Mouse (Mus musculus) gastrocnemius, postnatal 36 days (tissue): Measurements from ENCODE around the gene Scaper. TPM values are rescaled to one million over a fixed set of nuclear protein-coding genes. Genes with fewer than 3 reads are reported as not detected.

ENCODE experiments used
- DNase-seq, 2 experiments: peaks; one replicate each; pipeline ENCODE4 v3.0.0; 2022
- intact Hi-C: fragments of 180-260 bp; cut with DNase I; formaldehyde crosslinking; loops from one replicate; pipeline ENCODE4 v1.15.1; 2025
- long read RNA-seq, 2 experiments: library from polyadenylated mRNA; stranded (forward); transcript quantifications; one replicate each; pipeline ENCODE4 v2.0.0; 2021
- total RNA-seq, 2 experiments: library from RNA; stranded (reverse); gene quantifications; 2 replicates each; pipeline ENCODE4 v1.2.3; 2021

Scaper gene
- 1 to 10 TPM; 6.9 to 7.5 TPM for total RNA-seq
- long read RNA-seq, experiment 1, full-length matches to known transcripts = 1 of 3 reads
- long read RNA-seq, experiment 1, partial matches to known transcripts = 1 of 3 reads
- long read RNA-seq, experiment 1, other reads (novel, unspliced or antisense) = 1 of 3 reads
- long read RNA-seq, experiment 2, full-length matches to known transcripts = 1 of 5 reads
- long read RNA-seq, experiment 2, partial matches to known transcripts = 2 of 5 reads
- long read RNA-seq, experiment 2, other reads (novel, unspliced or antisense) = 2 of 5 reads

- intact Hi-C loops = no loop called here
- peak; percentile 80 to 82 for DNase-seq
Measured at GRCm38 (mm10) chr9:55937664-55938617, at the start of gene Scaper. Gene Scaper, minus strand, starts transcription at chr9:55938119.

GRCm38 (mm10) chr9:55946819-55947218 is 8.9 kb upstream of the Scaper start:
- intact Hi-C loops = no loop called here
- DNase-seq = no peak

- no peak for DNase-seq
- intact Hi-C loops = no loop called here
Measured at GRCm38 (mm10) chr9:55941356-55941755, 3.4 kb upstream of the Scaper start.

GRCm38 (mm10) chr9:55938618-55938985 is 683 bp upstream of the Scaper start:
- DNase-seq = no peak
- intact Hi-C loops = no loop called here

- intact Hi-C loops = no loop called here
- DNase-seq = no peak
Measured at GRCm38 (mm10) chr9:55937224-55937663, 675 bp downstream of the Scaper start.

- intact Hi-C loops = no loop called here
- no peak for DNase-seq
Measured at GRCm38 (mm10) chr9:55932482-55932881, 5.4 kb downstream of the Scaper start.

GRCm38 (mm10) chr9:55918579-55918978 is 19.3 kb downstream of the Scaper start:
- intact Hi-C loops = no loop called here
- no peak for DNase-seq

GRCm38 (mm10) chr9:55916751-55917150 is 21.2 kb downstream of the Scaper start:
- DNase-seq = no peak
- intact Hi-C loops = loop anchor here (2.0 kb wide), 1 partner anchor 488 kb away; no protein-coding TSS in a partner anchor

- DNase-seq = no peak
- intact Hi-C loops = no loop called here
Measured at GRCm38 (mm10) chr9:55911481-55911880, 26.4 kb downstream of the Scaper start.

- DNase-seq = no peak
- intact Hi-C loops = no loop called here
Measured at GRCm38 (mm10) chr9:55902964-55903363, 35.0 kb downstream of the Scaper start.

- intact Hi-C loops = no loop called here
- no peak for DNase-seq
Measured at GRCm38 (mm10) chr9:55901588-55901987, 36.3 kb downstream of the Scaper start.

GRCm38 (mm10) chr9:55900531-55900930 is 37.4 kb downstream of the Scaper start:
- no peak for DNase-seq
- intact Hi-C loops = no loop called here

GRCm38 (mm10) chr9:55878066-55878465 is 59.9 kb downstream of the Scaper start:
- no peak for DNase-seq
- intact Hi-C loops = no loop called here

- DNase-seq = no peak
- intact Hi-C loops = no loop called here
Measured at GRCm38 (mm10) chr9:55789442-55789841, 148.5 kb downstream of the Scaper start.

- DNase-seq = no peak
- intact Hi-C loops = no loop called here
Measured at GRCm38 (mm10) chr9:55712016-55712415, 225.9 kb downstream of the Scaper start.

GRCm38 (mm10) chr9:55710553-55710952 is 227.4 kb downstream of the Scaper start:
- DNase-seq = no peak
- intact Hi-C loops = no loop called here

GRCm38 (mm10) chr9:55706603-55707002 is 231.3 kb downstream of the Scaper start:
- no peak for DNase-seq
- intact Hi-C loops = no loop called here

- DNase-seq = no peak
- intact Hi-C loops = no loop called here
Measured at GRCm38 (mm10) chr9:55695307-55695706, 242.6 kb downstream of the Scaper start.

- DNase-seq = no peak
- intact Hi-C loops = no loop called here
Measured at GRCm38 (mm10) chr9:55677099-55677498, 260.8 kb downstream of the Scaper start.

- DNase-seq = no peak
- intact Hi-C loops = no loop called here
Measured at GRCm38 (mm10) chr9:55646444-55646843, 291.5 kb downstream of the Scaper start.

GRCm38 (mm10) chr9:55626990-55627389 is 310.9 kb downstream of the Scaper start:
- intact Hi-C loops = no loop called here
- DNase-seq = no peak

GRCm38 (mm10) chr9:55614711-55615110 is 323.2 kb downstream of the Scaper start:
- intact Hi-C loops = no loop called here
- DNase-seq = no peak
